Mouse (Mus musculus) testis, postnatal 14 days (tissue): ENCODE measurements around the gene Gm13023.
"Not testable (repeated sequence)": the region's sequence is repeated elsewhere in the genome, so short reads cannot be mapped to it uniquely, and the experiment has no call there.

Experiments used
- DNase-seq: peaks from one replicate; pipeline ENCODE4 v3.0.0; 2021; ENCODE audit warnings: low spot score

The Gm13023 gene

DNA sequence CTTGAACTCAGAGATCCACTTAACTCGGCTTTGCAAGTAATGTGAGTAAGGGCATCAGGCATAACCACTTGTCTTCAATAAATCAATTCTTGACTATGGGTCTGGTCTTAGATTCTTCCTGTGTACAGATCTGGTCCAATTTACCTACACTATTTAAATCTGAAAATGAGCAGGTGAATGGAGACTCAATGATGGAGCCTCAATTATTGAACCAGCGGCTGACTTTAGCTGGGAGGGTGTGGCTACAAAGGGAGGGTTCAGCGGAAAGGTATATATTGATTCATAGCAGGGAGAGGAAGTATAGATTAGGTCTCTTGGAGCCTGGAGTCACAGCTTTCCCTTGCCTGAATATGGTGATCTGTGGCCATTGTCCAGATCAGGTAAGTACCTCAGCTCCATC is at the start of gene Gm13023:
TSS of gene Gm13023 (plus strand) at position 301 of the 400 bp plus-strand sequence.
- DNase-seq: not testable (repeated sequence)

DNA sequence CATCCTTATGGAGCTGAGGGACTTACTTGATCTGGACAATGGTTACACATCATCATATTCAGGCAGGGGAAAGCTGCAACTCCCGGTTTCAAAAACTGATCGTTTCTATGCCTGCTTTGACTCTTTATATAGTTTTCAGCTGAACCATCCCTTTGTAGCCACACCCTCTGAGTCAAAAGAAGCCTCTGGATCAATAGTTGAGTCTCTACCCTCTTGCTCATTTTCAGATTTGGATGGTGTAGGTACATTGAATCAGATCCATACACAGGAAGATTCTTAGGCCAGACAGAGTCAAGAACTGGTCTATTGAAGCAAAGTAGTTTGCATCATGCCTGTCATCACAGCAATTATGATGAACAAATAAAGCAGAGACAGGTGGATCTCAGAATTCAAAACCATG is 26.8 kb downstream of the Gm13023 start, which contains the start of gene Gm13084:
TSS of gene Gm13084 (minus strand) at position 101 of the 400 bp plus-strand sequence.
- no peak for DNase-seq
